In the genomic region with DNA sequence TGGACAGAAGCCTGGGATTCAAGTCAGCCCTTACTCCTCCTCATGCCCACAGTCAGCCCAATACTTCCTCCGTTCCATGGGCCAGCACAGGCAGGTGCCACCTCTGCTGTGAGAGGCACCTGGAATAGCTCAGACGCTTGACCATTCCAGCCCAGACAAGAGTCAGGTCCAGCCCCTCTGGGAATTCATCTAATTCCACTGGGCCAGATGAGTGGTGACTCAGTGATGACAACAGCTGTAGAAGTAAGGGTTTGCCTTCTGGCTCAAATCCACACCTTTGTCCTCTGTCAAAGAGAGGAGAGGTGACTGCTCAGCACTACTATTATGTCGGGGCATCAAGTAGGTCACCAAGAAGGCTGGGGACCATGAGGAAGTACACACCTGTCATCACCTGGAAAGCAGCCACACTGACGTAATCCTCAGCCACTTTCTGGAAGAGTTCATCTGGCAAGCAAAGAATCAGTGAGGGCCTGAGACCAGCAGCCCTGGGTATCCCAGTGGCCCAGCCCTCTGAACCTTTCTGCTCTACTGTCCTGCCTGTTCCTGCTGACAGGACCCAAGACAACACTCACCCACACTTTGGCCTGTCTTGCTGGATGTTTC, we compare ENCODE assay signal across 8 mouse cellular contexts. TPM values are rescaled to one million over a fixed set of nuclear protein-coding genes. Genes with fewer than 3 reads are reported as not detected.
A peak's percentile ranks its signal among the peaks of the same experiment; 100 is the strongest.
DNase-seq lines count a peak whose midpoint lies in the region; ATAC-seq and TF ChIP-seq lines count a peak whose summit lies in the region.

A gene (plus strand): TSS at position 570 of the 603 bp plus-strand sequence.

- H3K4me3 ChIP-seq in neural tube, embryonic 11.5 days (ENCODE audit: low read depth, low read length): peak within 1 kb of the TSS; percentile 97
- H3K4me3 ChIP-seq in intestine, postnatal 0 days (ENCODE audit: low read depth, low read length): peak within 1 kb of the TSS; percentile 70

- no peaks in the 10 kb centered on the region for H3K9me3 ChIP-seq in neural tube, embryonic 11.5 days (ENCODE audit: control insufficient read depth, low read length)
- no peaks in the 10 kb centered on the region for H3K9me3 ChIP-seq in intestine, postnatal 0 days (ENCODE audit: control insufficient read depth)

- no peaks in the 10 kb centered on the region for H3K27me3 ChIP-seq in neural tube, embryonic 11.5 days (ENCODE audit: control insufficient read depth, insufficient read depth, low read length)
- no peaks in the 10 kb centered on the region for H3K27me3 ChIP-seq in intestine, postnatal 0 days (replicated peaks; ENCODE audit: control insufficient read depth, insufficient read depth, low read length)

- peaks cover 19% of the 10 kb centered on the region for H3K4me1 ChIP-seq in neural tube, embryonic 11.5 days (ENCODE audit: control insufficient read depth, insufficient read depth, low read length)
- H3K4me1 ChIP-seq in intestine, postnatal 0 days (replicated peaks; ENCODE audit: control insufficient read depth, insufficient read depth, low read length): peaks cover 4% of the 10 kb centered on the region; the same call in 1 of the 2 replicates

- no peak for ATAC-seq in neural tube, embryonic 11.5 days (ENCODE audit: insufficient read depth, low FRiP score, low TSS enrichment)
- no peak; the same call in 1 of the 2 replicates for ATAC-seq in intestine, postnatal 0 days
- ATAC-seq in megakaryocyte progenitor cell, adult 5-6 weeks (replicated peaks; ENCODE audit: poor library complexity): no peak
- ATAC-seq in frontal cortex, adult (ENCODE audit: low TSS enrichment): no peak

- peak within 1 kb of the TSS; percentile 89 for H3K9ac ChIP-seq in neural tube, embryonic 11.5 days (ENCODE audit: low read length)
- peak within 1 kb of the TSS; percentile 85 for H3K9ac ChIP-seq in intestine, postnatal 0 days (ENCODE audit: low read depth, low read length)

- peaks cover 10% of the 10 kb centered on the region for H3K36me3 ChIP-seq in neural tube, embryonic 11.5 days (ENCODE audit: control insufficient read depth, insufficient read depth, low read length)
- peaks cover 29% of the 10 kb centered on the region for H3K36me3 ChIP-seq in intestine, postnatal 0 days (ENCODE audit: control insufficient read depth, insufficient read depth)

- no peak for TF ChIP-seq CTCF in intestine, postnatal 0 days (IDR thresholded peaks at IDR 0.05; ENCODE audit: low read depth)

- 84% methylated on average over 4 of the region's 4 CpGs for WGBS in neural tube, embryonic 11.5 days
- 63% methylated on average over 4 of the region's 4 CpGs for WGBS in intestine, postnatal 0 days

- H3K4me2 ChIP-seq in neural tube, embryonic 11.5 days (ENCODE audit: low read depth): peak within 1 kb of the TSS; percentile 96
- H3K4me2 ChIP-seq in intestine, postnatal 0 days (replicated peaks; ENCODE audit: low read depth): peak within 1 kb of the TSS; percentile 82

- H3K27ac ChIP-seq in neural tube, embryonic 11.5 days (ENCODE audit: low read depth, low read length): peak within 1 kb of the TSS; percentile 67
- H3K27ac ChIP-seq in intestine, postnatal 0 days (ENCODE audit: low read depth, low read length): peak within 1 kb of the TSS; percentile 93

- no peak for DNase-seq in neural tube, embryonic 11.5 days (ENCODE audit: low spot score)
- no peak for DNase-seq in neural tube, embryonic 10.5 days (ENCODE audit: extremely low spot score, low spot score)
- peak; percentile 44 to 63 for DNase-seq in cerebellum, postnatal 25 days
- no peak for DNase-seq in gonadal fat pad, adult 2 months (ENCODE audit: low read depth)
- no peak for DNase-seq in spleen, postnatal 10 days (ENCODE audit: low spot score in 2 of 2)

RNA-seq across cellular contexts. Expression of the gene that starts here (rescaled TPM):
- 406 and 417 TPM in 2 replicates for polyA plus RNA-seq in neural tube, embryonic 11.5 days (2014; fragmentation: Nextera tagmentation; extraction: Ambion mirVana)
- 245 and 271 TPM in 2 replicates for polyA plus RNA-seq in gonadal fat pad, adult 2 months (2012; rRNA removed)
- polyA plus RNA-seq in intestine, postnatal 0 days (2015; fragmentation: Nextera tagmentation; extraction: Ambion mirVana): 540 and 567 TPM in 2 replicates
- 350 and 360 TPM in 2 replicates for total RNA-seq in megakaryocyte progenitor cell, adult 5-6 weeks (2015)
- total RNA-seq in megakaryocyte progenitor cell, adult 5-6 weeks (2017): 108 and 125 TPM in 2 replicates

Comparison
In these comparisons a context has a peak if more than half of its experiments do, and no peak if none do; other contexts are left out.
1. DNase-seq: peak in cerebellum, postnatal 25 days (2 of 2); none in neural tube, embryonic 11.5 days (single experiment), neural tube, embryonic 10.5 days (single experiment), gonadal fat pad, adult 2 months (single experiment) and spleen, postnatal 10 days (0 of 2).